Comparison of ENCODE assay signal across 8 mouse cellular contexts in the genomic region with DNA sequence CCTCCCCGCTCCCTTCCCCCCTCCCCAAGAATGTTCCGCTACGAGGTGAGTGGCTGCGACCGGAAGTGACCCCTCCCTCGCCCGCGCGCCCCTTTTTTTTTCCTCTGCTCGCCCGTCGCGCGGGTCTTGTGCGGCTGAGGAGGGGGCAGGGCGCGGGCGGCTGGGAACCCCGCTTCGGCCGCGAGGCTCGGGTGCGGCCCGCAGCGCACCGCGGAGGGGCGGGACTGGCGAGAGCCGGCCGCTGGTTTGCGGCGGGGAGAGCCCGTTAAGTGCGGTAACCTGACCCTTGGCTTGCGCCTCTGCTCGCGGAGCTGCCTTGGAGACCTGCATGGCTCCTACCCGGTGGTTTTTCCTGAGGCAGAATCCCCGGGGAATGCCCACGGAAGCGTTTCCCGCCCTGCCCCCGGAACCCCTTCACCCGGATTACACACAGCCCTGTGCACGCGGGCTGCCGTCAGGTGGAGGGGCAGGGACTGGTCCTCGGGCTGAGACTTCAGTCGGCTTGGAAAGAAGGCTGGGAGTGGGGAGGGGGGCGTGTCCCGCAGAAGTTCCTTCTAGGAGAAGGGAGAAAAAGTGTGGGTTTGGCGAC. TPM values are rescaled to one million over a fixed set of nuclear protein-coding genes. Genes with fewer than 3 reads are reported as not detected.
DNase-seq lines count a peak whose midpoint lies in the region; ATAC-seq and TF ChIP-seq lines count a peak whose summit lies in the region.

No protein-coding gene starts in this region.

- no peaks in the 10 kb centered on the region for H3K9me3 ChIP-seq in embryonic facial prominence, embryonic 11.5 days (replicated peaks; ENCODE audit: control insufficient read depth, low read length)
- no peaks in the 10 kb centered on the region for H3K9me3 ChIP-seq in intestine, embryonic 14.5 days (ENCODE audit: control insufficient read depth, low read length)
- H3K9me3 ChIP-seq in liver, embryonic 11.5 days (ENCODE audit: control insufficient read depth, low read length): no peaks in the 10 kb centered on the region
- H3K9me3 ChIP-seq in midbrain, postnatal 0 days (ENCODE audit: low read length): no peaks in the 10 kb centered on the region

- no peak for TF ChIP-seq CTCF in midbrain, postnatal 0 days (IDR thresholded peaks at IDR 0.05)

- H3K4me2 ChIP-seq in embryonic facial prominence, embryonic 11.5 days (ENCODE audit: low read depth, low read length): peak overlapping the region; percentile 55
- peak overlapping the region; percentile 69 for H3K4me2 ChIP-seq in intestine, embryonic 14.5 days (ENCODE audit: low read length)
- peak overlapping the region; percentile 90 for H3K4me2 ChIP-seq in liver, embryonic 11.5 days
- H3K4me2 ChIP-seq in midbrain, postnatal 0 days (ENCODE audit: low read depth, low read length, poor library complexity, severe bottlenecking): peak overlapping the region; percentile 80

- peak overlapping the region; percentile 87 for H3K9ac ChIP-seq in embryonic facial prominence, embryonic 11.5 days (replicated peaks; ENCODE audit: low read length)
- H3K9ac ChIP-seq in intestine, embryonic 14.5 days (ENCODE audit: low read length): peak overlapping the region; percentile 79
- peak overlapping the region; percentile 94 for H3K9ac ChIP-seq in liver, embryonic 11.5 days (ENCODE audit: low read depth, low read length)
- H3K9ac ChIP-seq in midbrain, postnatal 0 days (replicated peaks; ENCODE audit: low read length, poor library complexity, severe bottlenecking): peak overlapping the region; percentile 79

- peak; percentile 79 for ATAC-seq in embryonic facial prominence, embryonic 11.5 days (replicated peaks; ENCODE audit: insufficient number of reproducible peaks, low FRiP score, low TSS enrichment, low read depth)
- peak; percentile 51 for ATAC-seq in granulocyte monocyte progenitor cell, adult 5-6 weeks (replicated peaks; ENCODE audit: poor library complexity, severe bottlenecking)
- peak; percentile 63 for ATAC-seq in intestine, embryonic 14.5 days (replicated peaks; ENCODE audit: low FRiP score, low TSS enrichment, low read depth)
- ATAC-seq in liver, embryonic 11.5 days (replicated peaks; ENCODE audit: low FRiP score): peak; percentile 53
- ATAC-seq in midbrain, postnatal 0 days (ENCODE audit: low FRiP score): peak; percentile 47; the same call in 1 of the 2 replicates

- H3K4me1 ChIP-seq in embryonic facial prominence, embryonic 11.5 days (ENCODE audit: control insufficient read depth, insufficient read depth, low read length): no peaks in the 10 kb centered on the region
- peaks cover 10% of the 10 kb centered on the region for H3K4me1 ChIP-seq in intestine, embryonic 14.5 days (replicated peaks; ENCODE audit: control insufficient read depth, insufficient read depth, low read length)
- peaks cover 15% of the 10 kb centered on the region for H3K4me1 ChIP-seq in liver, embryonic 11.5 days (replicated peaks; ENCODE audit: control insufficient read depth, insufficient read depth, low read length)
- H3K4me1 ChIP-seq in midbrain, postnatal 0 days (ENCODE audit: insufficient read depth, low read length): no peaks in the 10 kb centered on the region; the same call in 1 of the 2 replicates

- peak; percentile 61 for DNase-seq in A20 (ENCODE audit: low read depth, low spot score)
- DNase-seq in ZHBTc4 (ENCODE audit: low read depth, low spot score): peak; percentile 85
- peak; percentile 67 for DNase-seq in embryonic facial prominence, embryonic 11.5 days (ENCODE audit: low spot score)
- DNase-seq in intestine, embryonic 14.5 days (ENCODE audit: low spot score): peak; percentile 86
- peak; percentile 73 for DNase-seq in liver, embryonic 11.5 days (ENCODE audit: low spot score)
- peak; percentile 40 for DNase-seq in midbrain, postnatal 0 days (ENCODE audit: low spot score)
- DNase-seq in thymus, postnatal 10 days (ENCODE audit: low spot score in 2 of 2): peak; percentile 41 to 57

- H3K4me3 ChIP-seq in embryonic facial prominence, embryonic 11.5 days (ENCODE audit: low read depth, low read length): peak overlapping the region; percentile 70
- H3K4me3 ChIP-seq in intestine, embryonic 14.5 days (ENCODE audit: low read depth, low read length): peak overlapping the region; percentile 78
- peak overlapping the region; percentile 96 for H3K4me3 ChIP-seq in liver, embryonic 11.5 days (ENCODE audit: low read depth, low read length)
- H3K4me3 ChIP-seq in midbrain, postnatal 0 days (ENCODE audit: low read depth, low read length): peak overlapping the region; percentile 77

- WGBS in embryonic facial prominence, embryonic 11.5 days: under 1% methylated on average over 32 of the region's 54 CpGs
- 0% methylated on average over 39 of the region's 54 CpGs for WGBS in intestine, embryonic 14.5 days
- under 1% methylated on average over 45 of the region's 54 CpGs for WGBS in liver, embryonic 11.5 days
- WGBS in midbrain, postnatal 0 days: under 1% methylated on average over 31 of the region's 54 CpGs

- no peaks in the 10 kb centered on the region for H3K27me3 ChIP-seq in embryonic facial prominence, embryonic 11.5 days (ENCODE audit: control insufficient read depth, insufficient read depth, low read length)
- no peaks in the 10 kb centered on the region for H3K27me3 ChIP-seq in intestine, embryonic 14.5 days (replicated peaks; ENCODE audit: control insufficient read depth, insufficient read depth, low read length)
- H3K27me3 ChIP-seq in liver, embryonic 11.5 days (replicated peaks; ENCODE audit: control insufficient read depth, insufficient read depth, low read length): no peaks in the 10 kb centered on the region
- H3K27me3 ChIP-seq in midbrain, postnatal 0 days (ENCODE audit: insufficient read depth, low read length): no peaks in the 10 kb centered on the region

- no peaks in the 10 kb centered on the region for H3K36me3 ChIP-seq in embryonic facial prominence, embryonic 11.5 days (replicated peaks; ENCODE audit: control insufficient read depth, insufficient read depth, low read depth, low read length)
- peaks cover 23% of the 10 kb centered on the region for H3K36me3 ChIP-seq in intestine, embryonic 14.5 days (ENCODE audit: control insufficient read depth, insufficient read depth, low read length)
- H3K36me3 ChIP-seq in liver, embryonic 11.5 days (ENCODE audit: control insufficient read depth, insufficient read depth, low read length): no peaks in the 10 kb centered on the region; the same call in 1 of the 2 replicates
- peaks cover 3% of the 10 kb centered on the region; the same call in 1 of the 2 replicates for H3K36me3 ChIP-seq in midbrain, postnatal 0 days (ENCODE audit: insufficient read depth, low read length)

- peak overlapping the region; percentile 87 for H3K27ac ChIP-seq in embryonic facial prominence, embryonic 11.5 days (replicated peaks; ENCODE audit: low read depth, low read length)
- peak overlapping the region; percentile 89 for H3K27ac ChIP-seq in intestine, embryonic 14.5 days (ENCODE audit: low read depth)
- peak overlapping the region; percentile 89 for H3K27ac ChIP-seq in liver, embryonic 11.5 days (ENCODE audit: low read depth, low read length)
- peak overlapping the region; percentile 90 for H3K27ac ChIP-seq in midbrain, postnatal 0 days (ENCODE audit: low read depth, low read length)

RNA-seq across cellular contexts. Expression of a gene that starts 0.4 kb away (rescaled TPM):
- polyA plus RNA-seq in embryonic facial prominence, embryonic 11.5 days (2014; fragmentation: Nextera tagmentation; extraction: Ambion mirVana): 25.9 and 27.9 TPM in 2 replicates
- 33.2 and 43.7 TPM in 2 replicates for total RNA-seq in granulocyte monocyte progenitor cell, adult 5-6 weeks (2014; fragmentation: Nextera tagmentation)
- 12.6 and 12.8 TPM in 2 replicates for total RNA-seq in granulocyte monocyte progenitor cell, adult 5-6 weeks (2017)
- 23.2 and 25.4 TPM in 2 replicates for polyA plus RNA-seq in intestine, embryonic 14.5 days (2014; fragmentation: Nextera tagmentation; extraction: Ambion mirVana)
- polyA plus RNA-seq in liver, embryonic 11.5 days (2014; fragmentation: Nextera tagmentation; extraction: Ambion mirVana): 21.7 and 24.3 TPM in 2 replicates
- total RNA-seq in midbrain, postnatal 0 days (2014; rRNA removed): 11.8 and 13.4 TPM in 2 replicates
- 10.7 and 11.9 TPM in 2 replicates for polyA plus RNA-seq in midbrain, postnatal 0 days (2015; fragmentation: Nextera tagmentation; extraction: Ambion mirVana)

RNA-seq across cellular contexts. Expression of a gene that starts 26.3 kb away (rescaled TPM):
- polyA plus RNA-seq in embryonic facial prominence, embryonic 11.5 days (2014; fragmentation: Nextera tagmentation; extraction: Ambion mirVana): 0.07 TPM in 1 of 2 replicates, not detected in the other
- not detected in 2 replicates for total RNA-seq in granulocyte monocyte progenitor cell, adult 5-6 weeks (2014; fragmentation: Nextera tagmentation)
- total RNA-seq in granulocyte monocyte progenitor cell, adult 5-6 weeks (2017): not detected in 2 replicates
- polyA plus RNA-seq in intestine, embryonic 14.5 days (2014; fragmentation: Nextera tagmentation; extraction: Ambion mirVana): 0.07 and 0.12 TPM in 2 replicates
- 0.14 TPM in 1 of 2 replicates, not detected in the other for polyA plus RNA-seq in liver, embryonic 11.5 days (2014; fragmentation: Nextera tagmentation; extraction: Ambion mirVana)
- total RNA-seq in midbrain, postnatal 0 days (2014; rRNA removed): not detected in 2 replicates
- polyA plus RNA-seq in midbrain, postnatal 0 days (2015; fragmentation: Nextera tagmentation; extraction: Ambion mirVana): 0.06 TPM in 1 of 2 replicates, not detected in the other

RNA-seq across cellular contexts. Expression of a gene that starts 37.7 kb away (rescaled TPM):
- polyA plus RNA-seq in embryonic facial prominence, embryonic 11.5 days (2014; fragmentation: Nextera tagmentation; extraction: Ambion mirVana): not detected in 2 replicates
- total RNA-seq in granulocyte monocyte progenitor cell, adult 5-6 weeks (2014; fragmentation: Nextera tagmentation): not detected in 2 replicates
- total RNA-seq in granulocyte monocyte progenitor cell, adult 5-6 weeks (2017): not detected in 2 replicates
- not detected in 2 replicates for polyA plus RNA-seq in intestine, embryonic 14.5 days (2014; fragmentation: Nextera tagmentation; extraction: Ambion mirVana)
- not detected in 2 replicates for polyA plus RNA-seq in liver, embryonic 11.5 days (2014; fragmentation: Nextera tagmentation; extraction: Ambion mirVana)
- total RNA-seq in midbrain, postnatal 0 days (2014; rRNA removed): 0.16 TPM in 1 of 2 replicates, not detected in the other
- not detected in 2 replicates for polyA plus RNA-seq in midbrain, postnatal 0 days (2015; fragmentation: Nextera tagmentation; extraction: Ambion mirVana)

RNA-seq across cellular contexts. Expression of a gene that starts 51.8 kb away (rescaled TPM):
- polyA plus RNA-seq in embryonic facial prominence, embryonic 11.5 days (2014; fragmentation: Nextera tagmentation; extraction: Ambion mirVana): not detected in 2 replicates
- not detected in 2 replicates for total RNA-seq in granulocyte monocyte progenitor cell, adult 5-6 weeks (2014; fragmentation: Nextera tagmentation)
- not detected in 2 replicates for total RNA-seq in granulocyte monocyte progenitor cell, adult 5-6 weeks (2017)
- not detected in 2 replicates for polyA plus RNA-seq in intestine, embryonic 14.5 days (2014; fragmentation: Nextera tagmentation; extraction: Ambion mirVana)
- not detected in 2 replicates for polyA plus RNA-seq in liver, embryonic 11.5 days (2014; fragmentation: Nextera tagmentation; extraction: Ambion mirVana)
- total RNA-seq in midbrain, postnatal 0 days (2014; rRNA removed): not detected in 2 replicates
- polyA plus RNA-seq in midbrain, postnatal 0 days (2015; fragmentation: Nextera tagmentation; extraction: Ambion mirVana): not detected in 2 replicates

RNA-seq across cellular contexts. Expression of a gene that starts 53.1 kb away (rescaled TPM):
- 6.4 and 7.2 TPM in 2 replicates for polyA plus RNA-seq in embryonic facial prominence, embryonic 11.5 days (2014; fragmentation: Nextera tagmentation; extraction: Ambion mirVana)
- 39.1 and 46.5 TPM in 2 replicates for total RNA-seq in granulocyte monocyte progenitor cell, adult 5-6 weeks (2014; fragmentation: Nextera tagmentation)
- 35.2 and 42.3 TPM in 2 replicates for total RNA-seq in granulocyte monocyte progenitor cell, adult 5-6 weeks (2017)
- polyA plus RNA-seq in intestine, embryonic 14.5 days (2014; fragmentation: Nextera tagmentation; extraction: Ambion mirVana): 8.8 and 9.0 TPM in 2 replicates
- 5.2 and 6.8 TPM in 2 replicates for polyA plus RNA-seq in liver, embryonic 11.5 days (2014; fragmentation: Nextera tagmentation; extraction: Ambion mirVana)
- total RNA-seq in midbrain, postnatal 0 days (2014; rRNA removed): 24.6 and 28.1 TPM in 2 replicates
- 2.8 TPM in 2 replicates for polyA plus RNA-seq in midbrain, postnatal 0 days (2015; fragmentation: Nextera tagmentation; extraction: Ambion mirVana)

Comparison
In these comparisons a context has a peak if more than half of its experiments do, and no peak if none do; other contexts are left out.
1. Peak in every context shown above with its lines: DNase-seq, ATAC-seq, H3K4me3 ChIP-seq and H3K27ac ChIP-seq.